Mouse (Mus musculus) heart, postnatal 14 days (tissue): Measurements from ENCODE around the gene Olfr49. TPM values are rescaled to one million over a fixed set of nuclear protein-coding genes. Genes with fewer than 3 reads are reported as not detected.

ENCODE experiments used
- DNase-seq, 2 experiments: peaks; one replicate each; pipeline ENCODE4 v3.0.0; 2021 to 2022
- intact Hi-C: fragments of 180-260 bp; cut with DNase I; formaldehyde crosslinking; loops from one replicate; pipeline ENCODE4 v1.15.1; 2025
- long read RNA-seq, 2 experiments: library from polyadenylated mRNA; stranded (forward); transcript quantifications; one replicate each; pipeline ENCODE4 v2.0.0; 2021
- total RNA-seq, 2 experiments: library from RNA; stranded (reverse); gene quantifications; 2 replicates each; pipeline ENCODE4 v1.2.3; 2021

The Olfr49 gene
- not detected for total RNA-seq
- long read RNA-seq, experiment 1: 0 reads
- long read RNA-seq, experiment 2: 0 reads

- intact Hi-C loops: no loop called here
- no peak for DNase-seq
These were observed at the start of gene Olfr49 for GRCm38 (mm10) chr14:54284839-54285238. Olfr49 (minus strand) TSS chr14:54284939.

GRCm38 (mm10) chr14:54333452-54334189 is 48.9 kb upstream of the Olfr49 start:
- DNase-seq: peak; percentile 18 to 57
- intact Hi-C loops: no loop called here

GRCm38 (mm10) chr14:54332176-54333074 is 47.7 kb upstream of the Olfr49 start:
- no peak for DNase-seq
- intact Hi-C loops: no loop called here

GRCm38 (mm10) chr14:54331178-54331577 is 46.4 kb upstream of the Olfr49 start:
- DNase-seq: no peak
- intact Hi-C loops: no loop called here

GRCm38 (mm10) chr14:54329201-54329600 is 44.5 kb upstream of the Olfr49 start:
- intact Hi-C loops: no loop called here
- no peak for DNase-seq

GRCm38 (mm10) chr14:54328548-54328947 is 43.8 kb upstream of the Olfr49 start:
- intact Hi-C loops: loop anchor here (1.0 kb wide), 1 partner anchor 89 kb away; no protein-coding TSS in a partner anchor
- no peak for DNase-seq

DNA sequence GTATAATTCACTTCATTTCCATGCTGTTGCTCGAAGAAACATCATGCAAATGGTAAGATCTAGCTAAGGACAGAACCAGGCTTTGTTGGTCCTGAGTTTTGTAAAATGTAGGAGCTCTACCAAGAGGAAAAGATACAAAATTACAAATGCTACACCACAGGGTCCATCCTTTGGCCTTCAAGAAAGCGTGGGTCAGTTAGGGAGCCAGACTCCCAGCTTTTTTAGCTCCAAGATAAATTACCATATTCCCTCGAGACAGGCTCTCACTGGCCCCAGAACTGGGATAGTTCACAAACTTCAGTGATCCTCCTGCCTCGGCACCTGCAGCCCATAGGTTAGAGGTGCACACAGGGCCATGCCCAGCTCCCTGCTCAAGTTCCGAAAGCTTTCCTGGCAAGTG is 39.7 kb upstream of the Olfr49 start:
- intact Hi-C loops: no loop called here
- DNase-seq: no peak

GRCm38 (mm10) chr14:54321556-54322376 is 37.0 kb upstream of the Olfr49 start:
- no peak for DNase-seq
- intact Hi-C loops: no loop called here

GRCm38 (mm10) chr14:54311763-54312162 is 27.0 kb upstream of the Olfr49 start:
- intact Hi-C loops: no loop called here
- no peak for DNase-seq

DNA sequence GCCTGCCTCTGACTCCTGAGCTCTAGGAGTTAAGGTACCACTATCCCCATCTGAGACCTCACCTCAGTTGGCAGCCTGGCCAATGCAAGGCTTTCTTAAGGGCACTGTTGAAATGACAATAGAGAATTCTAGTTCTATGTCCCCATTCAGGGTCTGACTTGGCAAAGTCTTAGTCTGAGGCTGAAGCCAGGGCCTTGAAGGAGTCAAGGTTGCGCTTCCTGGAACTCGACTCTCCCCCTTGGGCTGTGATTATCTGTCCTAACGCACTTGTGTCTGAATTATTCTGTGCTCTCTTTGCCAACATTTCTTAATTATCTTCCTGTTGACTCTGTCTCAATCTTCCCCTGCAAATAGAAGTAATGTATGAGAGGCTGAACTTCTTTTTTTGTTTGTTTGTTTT is 15.9 kb upstream of the Olfr49 start:
- intact Hi-C loops: no loop called here

DNA sequence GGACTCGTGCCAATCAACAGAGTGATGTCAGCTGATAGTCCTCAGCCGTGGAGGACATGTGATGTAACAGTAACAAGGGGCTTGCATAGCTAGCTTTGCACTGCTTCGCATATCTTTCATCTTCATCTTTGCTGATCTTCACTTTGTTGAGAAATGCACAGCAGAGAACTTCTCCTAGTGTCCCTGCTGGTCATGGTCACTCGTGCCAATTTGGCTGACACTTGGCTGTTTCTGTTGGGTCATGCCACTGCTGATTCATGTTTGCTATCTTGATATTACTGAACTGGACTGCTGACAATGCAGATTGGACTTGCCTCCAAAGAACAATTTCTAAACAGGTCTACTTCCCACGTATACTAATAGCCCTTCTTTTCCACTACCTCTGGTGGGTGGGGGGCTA is 15.4 kb upstream of the Olfr49 start:
- DNase-seq: no peak
- intact Hi-C loops: no loop called here

More for the DNA sequence above, 15.9 kb upstream of the Olfr49 start:
- DNase-seq: no peak

- intact Hi-C loops: no loop called here
- no peak for DNase-seq
These were observed 8.3 kb downstream of the Olfr49 start for GRCm38 (mm10) chr14:54276446-54276845.

GRCm38 (mm10) chr14:54272696-54273095 is 12.0 kb downstream of the Olfr49 start:
- no peak for DNase-seq
- intact Hi-C loops: no loop called here

GRCm38 (mm10) chr14:54271976-54272606 is 12.6 kb downstream of the Olfr49 start:
- intact Hi-C loops: no loop called here
- DNase-seq: no peak

DNA sequence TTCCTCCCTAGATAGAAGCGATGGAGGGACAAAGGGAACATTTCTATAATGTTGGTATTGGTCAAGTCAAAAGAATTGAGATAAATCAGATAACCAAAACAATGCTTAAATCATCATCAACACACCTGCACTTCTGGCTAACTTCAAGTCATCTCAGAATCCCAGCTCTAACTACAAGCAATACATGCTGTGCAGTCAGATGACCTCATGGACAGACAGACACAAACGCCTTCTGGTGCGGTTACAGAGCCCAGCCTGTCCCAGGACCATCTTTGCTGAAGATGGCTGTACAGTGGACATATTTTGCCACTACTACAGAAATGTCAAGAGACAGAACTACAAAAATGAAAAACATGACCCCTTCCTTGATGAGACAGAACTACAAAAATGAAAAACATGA is 14.3 kb downstream of the Olfr49 start:
- intact Hi-C loops: no loop called here
- no peak for DNase-seq

- DNase-seq: no peak
- intact Hi-C loops: no loop called here
These were observed 15.2 kb downstream of the Olfr49 start for GRCm38 (mm10) chr14:54269566-54269965.

- no peak for DNase-seq
- intact Hi-C loops: no loop called here
These were observed 16.8 kb downstream of the Olfr49 start for GRCm38 (mm10) chr14:54267966-54268365.

GRCm38 (mm10) chr14:54265951-54266350 is 18.8 kb downstream of the Olfr49 start:
- intact Hi-C loops: no loop called here
- DNase-seq: no peak

DNA sequence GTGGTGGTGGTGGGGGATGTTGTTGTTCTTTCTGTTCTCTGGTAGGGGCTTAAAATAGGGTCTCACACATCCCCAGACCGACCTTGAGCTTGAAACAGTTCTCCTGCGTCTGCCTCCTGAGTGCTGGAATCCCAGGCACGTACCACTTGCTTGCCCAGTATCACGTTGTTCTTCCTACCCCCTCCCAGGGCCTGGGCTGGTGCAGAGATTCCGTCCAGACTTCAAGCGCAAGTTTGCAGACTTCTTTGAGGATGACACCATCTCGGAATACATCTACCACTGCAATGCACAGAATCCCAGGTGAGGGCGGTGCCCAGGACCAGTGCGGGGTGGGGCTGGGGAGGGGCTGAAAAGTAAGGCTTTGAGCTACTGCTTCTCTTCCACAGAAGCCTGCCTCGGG is 19.6 kb downstream of the Olfr49 start:
- intact Hi-C loops: no loop called here

GRCm38 (mm10) chr14:54264231-54264630 is 20.5 kb downstream of the Olfr49 start:
- intact Hi-C loops: no loop called here

More for the DNA sequence above, 19.6 kb downstream of the Olfr49 start:
- DNase-seq: no peak

More at GRCm38 (mm10) chr14:54264231-54264630, 20.5 kb downstream of the Olfr49 start:
- no peak for DNase-seq
